Mouse (Mus musculus) small intestine, adult 2 months (tissue): Measurements from ENCODE around the gene Fbxo17.

Experiments used
- CTCF ChIP-seq: fragments of 200-500 bp; IDR thresholded peaks from 2 replicates; pipeline ENCODE4 v1.5.1; 2012; ENCODE audit warnings: low read depth, mild to moderate bottlenecking, control low read depth, inconsistent platforms, low read length, moderate library complexity, mixed read lengths; ENCODE audit not compliant: insufficient replicate concordance, insufficient read length; ENCODE audit errors: extremely low read depth
- POLR2A ChIP-seq: fragments of 200-500 bp; IDR thresholded peaks from 2 replicates; pipeline ENCODE4 v1.6.1; 2012; ENCODE audit warnings: low read depth, mild to moderate bottlenecking, control low read depth, inconsistent platforms, low read length, moderate library complexity

DNA sequence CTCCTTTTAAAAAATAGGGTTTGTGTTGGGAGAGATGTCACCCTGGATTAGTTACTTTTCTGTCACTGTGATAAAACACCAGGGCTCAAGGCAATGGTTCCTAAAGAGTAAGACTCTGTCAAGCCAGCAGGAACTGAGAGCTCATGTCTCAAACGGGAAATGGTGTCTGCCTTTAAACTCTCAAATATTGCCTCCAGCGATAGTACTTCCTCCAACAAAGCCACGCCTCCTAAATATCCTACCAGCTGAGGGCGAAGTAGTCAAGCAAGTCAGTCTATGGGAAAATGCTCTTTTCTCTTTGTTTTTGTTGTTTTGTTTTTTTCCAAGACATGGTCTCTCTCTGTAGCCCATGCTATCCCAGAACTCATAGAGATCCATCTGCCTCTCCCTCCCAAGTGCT is 45.4 kb upstream of the Fbxo17 start:
- TF ChIP-seq POLR2A (no peak), CTCF (no peak)
